Mouse (Mus musculus) lung, postnatal 25 days (tissue): ENCODE measurements at regions not wholly inside any gene's neighbourhood (a gene's known extent, or its start where the extent isn't known, plus 50 kb on each side); places are given as distances from the start of the nearest gene placed in this dataset.
"Not testable (repeated sequence)": the region's sequence is repeated elsewhere in the genome, so short reads cannot be mapped to it uniquely, and the experiment has no call there.

Experiments
- DNase-seq: peaks from one replicate; pipeline ENCODE4 v3.0.0; 2022; ENCODE audit warnings: low spot score

GRCm38 (mm10) chr8:8919582-8920503, 229.5 kb upstream of the Arglu1 start:
- no peak for DNase-seq

GRCm38 (mm10) chr8:8919040-8919439, 228.7 kb upstream of the Arglu1 start:
- DNase-seq, result no peak

- DNase-seq, result no peak
Measured at GRCm38 (mm10) chr8:8907478-8908165, 217.3 kb upstream of the Arglu1 start.

- no peak for DNase-seq
Measured at GRCm38 (mm10) chr8:8892996-8893395, 202.7 kb upstream of the Arglu1 start.

GRCm38 (mm10) chr8:8877286-8877685, 187.0 kb upstream of the Arglu1 start:
- DNase-seq, result no peak

GRCm38 (mm10) chr8:8876879-8877278, 186.6 kb upstream of the Arglu1 start:
- DNase-seq, result no peak

GRCm38 (mm10) chr8:8876469-8876868, 186.1 kb upstream of the Arglu1 start:
- DNase-seq, result no peak

- DNase-seq, result no peak
Measured at GRCm38 (mm10) chr8:8871938-8872337, 181.6 kb upstream of the Arglu1 start.

- DNase-seq, result no peak
Measured at GRCm38 (mm10) chr8:8871039-8871438, 180.7 kb upstream of the Arglu1 start.

GRCm38 (mm10) chr8:8870487-8870886, 180.2 kb upstream of the Arglu1 start:
- DNase-seq, result no peak

GRCm38 (mm10) chr8:8869338-8869737, 179.0 kb upstream of the Arglu1 start:
- DNase-seq, result no peak

- DNase-seq, result no peak
Measured at GRCm38 (mm10) chr8:8867924-8868323, 177.6 kb upstream of the Arglu1 start.

- peak; percentile 41 for DNase-seq
Measured at GRCm38 (mm10) chr8:8867126-8867777, 176.9 kb upstream of the Arglu1 start.

GRCm38 (mm10) chr8:8862767-8863166, 172.4 kb upstream of the Arglu1 start:
- DNase-seq, result no peak

- no peak for DNase-seq
Measured at GRCm38 (mm10) chr8:8861331-8861940, 171.1 kb upstream of the Arglu1 start.

GRCm38 (mm10) chr8:8858636-8859035, 168.3 kb upstream of the Arglu1 start:
- no peak for DNase-seq

- no peak for DNase-seq
Measured at GRCm38 (mm10) chr8:8852656-8853366, 162.5 kb upstream of the Arglu1 start.

- DNase-seq, result no peak
Measured at GRCm38 (mm10) chr8:8851271-8851670, 160.9 kb upstream of the Arglu1 start.

GRCm38 (mm10) chr8:8850766-8851165, 160.4 kb upstream of the Arglu1 start:
- no peak for DNase-seq

GRCm38 (mm10) chr8:8847579-8847978, 157.3 kb upstream of the Arglu1 start:
- no peak for DNase-seq

GRCm38 (mm10) chr8:8842326-8842725, 152.0 kb upstream of the Arglu1 start:
- DNase-seq, result no peak

- DNase-seq, result not testable (repeated sequence)
Measured at GRCm38 (mm10) chr8:8836166-8836565, 145.8 kb upstream of the Arglu1 start.
